Mouse (Mus musculus): ENCODE measurements around the gene Pdzd7. TPM values are rescaled to one million over a fixed set of nuclear protein-coding genes. Genes with fewer than 3 reads are reported as not detected.

Pdzd7 gene
- polyA plus RNA-seq, 1 experiment from 2014 or later = 0.11 TPM

Other genes with a start within 250 kb of the Pdzd7 start
- gene Slf2, start 114.6 kb downstream of the Pdzd7 start, polyA plus RNA-seq (2015; fragmentation: Nextera tagmentation; extraction: Ambion mirVana) = 28.1 and 30.0 TPM in 2 replicates
- gene Sema4g, start 56.6 kb downstream of the Pdzd7 start, polyA plus RNA-seq (2015; fragmentation: Nextera tagmentation; extraction: Ambion mirVana) = 0.50 and 1.1 TPM in 2 replicates
- gene Twnk, start 40.1 kb downstream of the Pdzd7 start, polyA plus RNA-seq (2015; fragmentation: Nextera tagmentation; extraction: Ambion mirVana) = 19.4 TPM in 2 replicates
- 60.2 and 60.7 TPM in 2 replicates for gene Mrpl43, start 39.3 kb downstream of the Pdzd7 start, polyA plus RNA-seq (2015; fragmentation: Nextera tagmentation; extraction: Ambion mirVana)
- 44.5 and 56.9 TPM in 2 replicates for gene Lzts2, start 31.3 kb downstream of the Pdzd7 start, polyA plus RNA-seq (2015; fragmentation: Nextera tagmentation; extraction: Ambion mirVana)
- 16.1 and 22.1 TPM in 2 replicates for gene Sfxn3, start 1.8 kb upstream of the Pdzd7 start, polyA plus RNA-seq (2015; fragmentation: Nextera tagmentation; extraction: Ambion mirVana)
- gene Kazald1, start 29.5 kb upstream of the Pdzd7 start, polyA plus RNA-seq (2015; fragmentation: Nextera tagmentation; extraction: Ambion mirVana) = 14.1 and 18.4 TPM in 2 replicates
- 0.28 and 0.40 TPM in 2 replicates for gene Tlx1, start 105.0 kb upstream of the Pdzd7 start, polyA plus RNA-seq (2015; fragmentation: Nextera tagmentation; extraction: Ambion mirVana)
- gene Lbx1, start 190.1 kb upstream of the Pdzd7 start, polyA plus RNA-seq (2015; fragmentation: Nextera tagmentation; extraction: Ambion mirVana) = not detected in 2 replicates

Data from heart, embryonic 15.5 days (tissue).